ENCODE assay signal across 23 mouse cellular contexts in the genomic region with DNA sequence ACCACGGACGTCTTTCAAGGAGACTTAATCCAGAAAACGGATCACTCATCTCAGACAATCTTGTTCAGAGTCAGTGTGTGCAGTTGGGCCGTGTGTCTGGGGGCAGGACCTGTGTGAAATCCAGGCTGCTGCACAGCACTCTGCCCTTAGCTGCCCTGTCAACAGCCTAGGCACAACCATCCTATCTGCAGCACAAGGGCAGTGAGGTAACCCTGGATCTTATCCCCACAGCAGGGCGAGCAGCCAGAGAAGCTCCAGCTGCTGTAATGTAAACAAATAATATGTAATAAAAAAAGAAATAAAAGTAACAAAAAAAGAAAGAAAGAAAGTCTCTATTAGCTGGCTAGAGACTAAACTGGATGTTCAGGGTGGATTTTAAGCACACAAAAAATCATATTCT. TPM values are rescaled to one million over a fixed set of nuclear protein-coding genes. Genes with fewer than 3 reads are reported as not detected.
A peak's percentile ranks its signal among the peaks of the same experiment; 100 is the strongest.
DNase-seq lines count a peak whose midpoint lies in the region; ATAC-seq lines count a peak whose summit lies in the region.
"Had no signal": no experiment of that assay in that cellular context is flagged by ENCODE, and none has a peak within 500 bp of the region (broad histone marks: within the 10 kb centered on the region; RNA-seq: fewer than 3 reads in every experiment).

No protein-coding gene starts in this region.

- no peak overlapping the region for H3K9ac ChIP-seq in heart, embryonic 12.5 days
- no peak overlapping the region for H3K9ac ChIP-seq in midbrain, embryonic 11.5 days (ENCODE audit: low read length)
- H3K9ac ChIP-seq in midbrain, embryonic 16.5 days (ENCODE audit: low read depth, low read length): no peak overlapping the region
- H3K9ac ChIP-seq in liver, embryonic 13.5 days: peak overlapping the region; percentile 83
- H3K9ac ChIP-seq: embryonic facial prominence, embryonic 13.5 days; forebrain, postnatal 0 days; hindbrain, embryonic 13.5 days; midbrain, embryonic 12.5 days; neural tube, embryonic 13.5 days had no signal

- no peaks in the 10 kb centered on the region for H3K36me3 ChIP-seq in heart, embryonic 12.5 days
- H3K36me3 ChIP-seq in midbrain, embryonic 11.5 days (ENCODE audit: control insufficient read depth, insufficient read depth, low read length): no peaks in the 10 kb centered on the region
- H3K36me3 ChIP-seq in midbrain, embryonic 16.5 days (ENCODE audit: control insufficient read depth, insufficient read depth, low read length): no peaks in the 10 kb centered on the region
- H3K36me3 ChIP-seq in liver, embryonic 13.5 days: peaks cover 22% of the 10 kb centered on the region
- H3K36me3 ChIP-seq: embryonic facial prominence, embryonic 13.5 days; hindbrain, embryonic 13.5 days; midbrain, embryonic 12.5 days; neural tube, embryonic 13.5 days had no signal

- H3K4me2 ChIP-seq in heart, embryonic 12.5 days: peak overlapping the region; percentile 20; the same call in 1 of the 2 replicates
- H3K4me2 ChIP-seq in midbrain, embryonic 11.5 days: no peak overlapping the region
- H3K4me2 ChIP-seq in midbrain, embryonic 16.5 days (ENCODE audit: low read length): no peak overlapping the region
- peak overlapping the region; percentile 73 for H3K4me2 ChIP-seq in liver, embryonic 13.5 days
- H3K4me2 ChIP-seq: embryonic facial prominence, embryonic 13.5 days; hindbrain, embryonic 13.5 days; midbrain, embryonic 12.5 days; neural tube, embryonic 13.5 days had no signal

- ATAC-seq in heart, embryonic 12.5 days (ENCODE audit: insufficient number of reproducible peaks, low FRiP score): no peak
- ATAC-seq in midbrain, embryonic 11.5 days (ENCODE audit: low FRiP score): no peak
- ATAC-seq in midbrain, embryonic 16.5 days: no peak
- ATAC-seq in liver, embryonic 13.5 days (ENCODE audit: low read depth): no peak
- ATAC-seq: forebrain, postnatal 0 days; inflammation-experienced regulatory T-cells, adult 6 months had no signal

- no peak overlapping the region for H3K4me3 ChIP-seq in heart, embryonic 12.5 days
- no peak overlapping the region for H3K4me3 ChIP-seq in midbrain, embryonic 11.5 days (ENCODE audit: low read depth, low read length)
- H3K4me3 ChIP-seq in midbrain, embryonic 16.5 days (ENCODE audit: low read depth, low read length): no peak overlapping the region
- peak overlapping the region; percentile 68 for H3K4me3 ChIP-seq in liver, embryonic 13.5 days (replicated peaks)
- H3K4me3 ChIP-seq: embryonic facial prominence, embryonic 13.5 days; hindbrain, embryonic 13.5 days; midbrain, embryonic 12.5 days; neural tube, embryonic 13.5 days had no signal

- 47% methylated on average over 5 of the region's 5 CpGs for WGBS in heart, embryonic 12.5 days
- WGBS in midbrain, embryonic 11.5 days: 85% methylated on average over 5 of the region's 5 CpGs
- WGBS in midbrain, embryonic 16.5 days: 83% methylated on average over 5 of the region's 5 CpGs
- WGBS in liver, embryonic 13.5 days (ENCODE audit: insufficient replicate concordance): 67% methylated on average over 5 of the region's 5 CpGs

- no peaks in the 10 kb centered on the region for H3K27me3 ChIP-seq in heart, embryonic 12.5 days (replicated peaks)
- no peaks in the 10 kb centered on the region for H3K27me3 ChIP-seq in midbrain, embryonic 11.5 days (ENCODE audit: control insufficient read depth, insufficient read depth, low read length)
- H3K27me3 ChIP-seq in midbrain, embryonic 16.5 days (ENCODE audit: control insufficient read depth, insufficient read depth, low read depth, low read length): no peaks in the 10 kb centered on the region
- H3K27me3 ChIP-seq in liver, embryonic 13.5 days: no peaks in the 10 kb centered on the region
- H3K27me3 ChIP-seq: CH12.LX; embryonic facial prominence, embryonic 13.5 days; hindbrain, embryonic 13.5 days; midbrain, embryonic 12.5 days; neural tube, embryonic 13.5 days had no signal

- H3K27ac ChIP-seq in heart, embryonic 12.5 days (ENCODE audit: poor library complexity, severe bottlenecking): no peak overlapping the region
- no peak overlapping the region for H3K27ac ChIP-seq in midbrain, embryonic 11.5 days (ENCODE audit: low read depth, low read length)
- H3K27ac ChIP-seq in midbrain, embryonic 16.5 days (ENCODE audit: low read length): no peak overlapping the region
- H3K27ac ChIP-seq in liver, embryonic 13.5 days: peak overlapping the region; percentile 96
- H3K27ac ChIP-seq: embryonic facial prominence, embryonic 13.5 days; hindbrain, embryonic 13.5 days; midbrain, embryonic 12.5 days; neural tube, embryonic 13.5 days had no signal

- H3K4me1 ChIP-seq in heart, embryonic 12.5 days (replicated peaks): peaks cover 19% of the 10 kb centered on the region
- H3K4me1 ChIP-seq in midbrain, embryonic 11.5 days (ENCODE audit: control insufficient read depth, insufficient read depth, low read length): 0 out of 2 replicates have a peak, but pooled peaks cover 3% of the 10 kb centered on the region
- no peaks in the 10 kb centered on the region; the same call in 1 of the 2 replicates for H3K4me1 ChIP-seq in midbrain, embryonic 16.5 days (ENCODE audit: control insufficient read depth, insufficient read depth, low read length)
- H3K4me1 ChIP-seq in liver, embryonic 13.5 days (replicated peaks): peaks cover 60% of the 10 kb centered on the region
- H3K4me1 ChIP-seq: midbrain, embryonic 12.5 days had no signal

- no peaks in the 10 kb centered on the region for H3K9me3 ChIP-seq in heart, embryonic 12.5 days (replicated peaks)
- no peaks in the 10 kb centered on the region for H3K9me3 ChIP-seq in midbrain, embryonic 11.5 days (ENCODE audit: control insufficient read depth, low read length)
- H3K9me3 ChIP-seq in midbrain, embryonic 16.5 days (replicated peaks; ENCODE audit: control insufficient read depth, low read length, poor library complexity, severe bottlenecking): no peaks in the 10 kb centered on the region
- no peaks in the 10 kb centered on the region for H3K9me3 ChIP-seq in liver, embryonic 13.5 days (replicated peaks)
- H3K9me3 ChIP-seq: embryonic facial prominence, embryonic 13.5 days; hindbrain, embryonic 13.5 days; midbrain, embryonic 12.5 days; neural tube, embryonic 13.5 days had no signal

- intact Hi-C loops in left cerebral cortex, postnatal 10 days (cut with DNase I): loop anchor here (10.0 kb wide), 1 partner anchor 186 kb away; a partner anchor contains a TSS

- no peak for DNase-seq in heart, postnatal 4 days
- peak; percentile 45 for DNase-seq in midbrain, embryonic 11.5 days (ENCODE audit: low spot score, missing footprints)
- no peak for DNase-seq in liver, embryonic 13.5 days
- no peak for DNase-seq in frontal cortex, postnatal 14 days (ENCODE audit: low spot score in 2 of 2)
- no peak for DNase-seq in adrenal gland, adult 8-10 months
- no peak for DNase-seq in left cerebral cortex, postnatal 10 days (ENCODE audit: extremely low spot score in 1 of 2, low spot score in 2 of 2)
- DNase-seq: adrenal gland, adult 2 months; cerebellum, postnatal 14 days; forebrain, postnatal 0 days; gastrocnemius, postnatal 10 days; heart, adult 18-20 months; kidney, adult 2 months; lung, adult 2 months; lung, postnatal 36 days; thymus, postnatal 14 days had no signal

RNA-seq across cellular contexts. Expression of a gene that starts 21.4 kb away (rescaled TPM):
- polyA plus RNA-seq in heart, embryonic 12.5 days (2016; fragmentation: Nextera tagmentation; extraction: Ambion mirVana): 79.7 and 80.8 TPM in 2 replicates
- 10 to 100 TPM; 73.8 to 77.5 TPM for total RNA-seq in heart, postnatal 4 days (2021)
- polyA plus RNA-seq in midbrain, embryonic 11.5 days (2014; fragmentation: Nextera tagmentation; extraction: Ambion mirVana): 96.7 and 97.2 TPM in 2 replicates
- polyA plus RNA-seq in midbrain, embryonic 16.5 days (2015; fragmentation: Nextera tagmentation; extraction: Ambion mirVana): 64.3 and 75.1 TPM in 2 replicates
- polyA plus RNA-seq in liver, embryonic 13.5 days (2015; fragmentation: Nextera tagmentation; extraction: Ambion mirVana): 42.7 and 54.3 TPM in 2 replicates
- 100 to 1,000 TPM; 109 to 240 (median 158) TPM for total RNA-seq in adrenal gland, adult 8-10 months (2022)
- 10 to 100 TPM; 43.5 to 46.5 TPM for total RNA-seq in left cerebral cortex, postnatal 10 days (2021)

RNA-seq across cellular contexts. Expression of a gene that starts 32.0 kb away (rescaled TPM):
- polyA plus RNA-seq in heart, embryonic 12.5 days (2016; fragmentation: Nextera tagmentation; extraction: Ambion mirVana): 21.7 and 22.6 TPM in 2 replicates
- total RNA-seq in heart, postnatal 4 days (2021): 1 to 10 TPM; 7.5 to 7.7 TPM
- 52.4 and 52.5 TPM in 2 replicates for polyA plus RNA-seq in midbrain, embryonic 11.5 days (2014; fragmentation: Nextera tagmentation; extraction: Ambion mirVana)
- 35.2 and 39.4 TPM in 2 replicates for polyA plus RNA-seq in midbrain, embryonic 16.5 days (2015; fragmentation: Nextera tagmentation; extraction: Ambion mirVana)
- 73.8 and 82.4 TPM in 2 replicates for polyA plus RNA-seq in liver, embryonic 13.5 days (2015; fragmentation: Nextera tagmentation; extraction: Ambion mirVana)
- total RNA-seq in adrenal gland, adult 8-10 months (2022): 10 to 100 TPM; 23.7 to 36.2 (median 30.0) TPM
- 10 to 100 TPM; 19.6 to 19.8 TPM for total RNA-seq in left cerebral cortex, postnatal 10 days (2021)

Comparison
In these comparisons a context has a peak if more than half of its experiments do, and no peak if none do; other contexts are left out.
1. H3K4me2 ChIP-seq: peak in heart, embryonic 12.5 days (single experiment) and liver, embryonic 13.5 days (single experiment); none in midbrain, embryonic 11.5 days (single experiment) and midbrain, embryonic 16.5 days (single experiment).